Mouse (Mus musculus) testis, adult 2 months (tissue): ENCODE measurements at regions not wholly inside any gene's neighbourhood (a gene's known extent, or its start where the extent isn't known, plus 50 kb on each side); places are given as distances from the start of the nearest gene placed in this dataset.

ENCODE experiments used
- H3K27ac ChIP-seq: fragments of 200-500 bp; 2 replicates; pipeline ENCODE4 v1.5.1; 2012; ENCODE audit warnings: low read depth, low read length; ENCODE audit not compliant: control insufficient read depth, insufficient read depth
- H3K27me3 ChIP-seq: fragments of 200-500 bp; 2 replicates; pipeline ENCODE4 v1.6.1; 2012; ENCODE audit warnings: mild to moderate bottlenecking, low read length, moderate library complexity; ENCODE audit not compliant: control insufficient read depth, insufficient read depth
- H3K36me3 ChIP-seq: fragments of 200-500 bp; 2 replicates; pipeline ENCODE4 v1.6.1; 2012; ENCODE audit warnings: mild to moderate bottlenecking, low read length; ENCODE audit not compliant: control insufficient read depth, insufficient read depth
- H3K4me1 ChIP-seq: fragments of 200-500 bp; 2 replicates; pipeline ENCODE4 v1.6.1; 2012; ENCODE audit warnings: low read length; ENCODE audit not compliant: control insufficient read depth, insufficient read depth
- H3K4me3 ChIP-seq: fragments of 200-500 bp; 2 replicates; pipeline ENCODE4 v1.5.1; 2012; ENCODE audit warnings: low read depth, mild to moderate bottlenecking, low read length, moderate library complexity, mixed read lengths; ENCODE audit not compliant: control insufficient read depth
- CTCF ChIP-seq: fragments of 200-500 bp; IDR thresholded peaks from 2 replicates; pipeline ENCODE4 v1.5.1; 2012; ENCODE audit warnings: low read depth, mild to moderate bottlenecking, inconsistent platforms, low read length, moderate library complexity; ENCODE audit not compliant: control insufficient read depth, insufficient read depth, insufficient replicate concordance
- POLR2A ChIP-seq: fragments of 200-500 bp; IDR thresholded peaks from 2 replicates; pipeline ENCODE4 v1.6.1; 2012; ENCODE audit warnings: low read depth, mild to moderate bottlenecking, inconsistent platforms, low read length, moderate library complexity; ENCODE audit not compliant: control insufficient read depth

DNA sequence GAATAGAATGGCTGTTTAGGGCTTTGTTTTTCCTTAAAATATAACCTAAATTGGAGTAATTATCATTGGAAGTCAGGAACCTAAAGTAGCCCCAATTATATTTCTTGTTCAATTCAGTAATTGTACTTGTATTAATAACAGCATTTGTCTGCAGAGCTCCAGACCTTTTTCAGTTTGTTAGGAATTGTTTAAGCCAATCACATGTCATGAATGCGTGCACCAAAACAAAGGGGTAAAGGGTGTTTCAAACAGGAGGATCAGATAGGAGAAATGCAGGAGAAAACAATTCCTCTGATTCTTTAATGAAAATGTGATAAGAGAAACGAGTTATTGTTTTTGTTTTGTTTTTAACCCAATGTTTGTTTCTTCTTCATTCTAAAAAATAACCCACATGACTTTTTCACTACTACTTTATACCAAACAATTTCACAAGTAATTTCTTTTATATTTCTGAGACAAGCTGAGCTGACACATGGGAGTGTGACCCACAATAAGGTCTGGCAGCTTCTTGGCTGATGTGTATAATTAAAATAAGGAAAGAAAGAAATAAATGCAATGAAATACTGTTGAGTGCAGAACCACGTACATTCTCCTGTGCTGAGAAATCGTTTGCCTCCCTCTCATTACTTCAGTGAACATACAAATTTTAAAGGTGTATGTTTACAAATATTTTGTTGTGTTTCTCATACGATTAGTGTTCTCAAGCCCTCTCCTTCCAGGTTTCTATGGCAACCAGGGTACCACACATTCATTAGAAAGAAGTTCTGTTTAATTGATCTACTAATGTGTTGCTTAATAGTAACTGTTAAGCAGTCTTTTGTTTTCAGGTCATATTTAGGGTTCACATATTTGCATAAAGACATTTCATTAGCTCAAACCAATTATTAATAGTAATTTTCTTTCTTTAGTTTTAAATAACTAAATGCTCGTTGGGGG is 397.7 kb downstream of the Isl1 start:
- Histone ChIP-seq H3K4me3 (no peak overlapping the region), H3K27me3 (no peaks in the 10 kb centered on the region), H3K4me1 (no peaks in the 10 kb centered on the region), H3K27ac (no peak overlapping the region), H3K36me3 (no peaks in the 10 kb centered on the region)
- TF ChIP-seq POLR2A, result no peak
- no peak for TF ChIP-seq CTCF

DNA sequence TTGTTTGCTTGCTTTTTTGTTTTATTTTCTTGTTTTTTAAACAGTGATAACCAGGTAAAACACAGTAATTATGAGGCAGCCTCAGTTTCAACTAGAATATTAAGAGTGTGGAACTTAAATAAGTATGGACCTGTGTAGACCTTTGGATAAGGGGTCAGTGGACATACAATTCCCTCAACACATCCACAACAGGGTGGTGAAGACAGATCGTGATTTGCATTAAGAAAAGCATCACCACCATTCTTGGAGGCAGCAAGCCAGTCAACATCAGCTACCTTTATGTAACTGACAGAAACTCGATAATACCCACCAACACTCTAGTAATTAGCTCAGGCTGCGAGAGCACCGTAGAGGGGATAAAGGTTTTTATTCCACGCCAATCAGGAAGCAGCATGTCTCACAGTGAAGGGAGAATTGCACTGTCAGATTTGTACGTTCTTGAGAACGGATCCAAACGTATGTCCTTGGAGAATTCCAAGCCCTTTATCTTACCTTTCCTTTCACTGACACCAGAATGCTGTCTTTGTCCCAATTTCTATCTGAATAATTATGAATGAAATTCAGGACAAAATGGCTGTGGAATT is 398.5 kb downstream of the Isl1 start:
- TF ChIP-seq POLR2A, result no peak
- no peak for TF ChIP-seq CTCF
- no peak overlapping the region for H3K4me3 ChIP-seq
- no peaks in the 10 kb centered on the region for H3K36me3 ChIP-seq
- no peak overlapping the region for H3K27ac ChIP-seq
- no peaks in the 10 kb centered on the region for H3K4me1 ChIP-seq
- no peaks in the 10 kb centered on the region for H3K27me3 ChIP-seq

DNA sequence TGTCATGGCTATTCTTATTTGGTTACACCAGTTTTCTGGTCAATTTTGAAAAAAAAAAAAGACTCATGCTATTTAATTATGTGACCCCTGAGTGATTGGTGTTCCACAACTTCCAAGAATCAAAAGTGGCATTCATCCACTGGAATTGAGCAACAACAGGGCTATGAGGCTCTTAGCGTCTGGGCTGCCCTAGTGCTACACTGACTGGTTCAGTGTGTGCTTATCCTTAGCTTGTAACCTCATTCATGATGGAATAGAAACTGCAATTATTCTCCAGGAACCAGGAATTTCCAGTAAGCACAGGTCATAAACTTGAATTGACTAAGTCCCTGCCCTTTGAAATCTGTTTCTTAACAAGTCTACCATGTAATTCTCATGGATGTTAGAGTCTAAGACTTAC is 428.9 kb downstream of the Isl1 start:
- Histone ChIP-seq H3K36me3 (no peaks in the 10 kb centered on the region), H3K27me3 (no peaks in the 10 kb centered on the region), H3K4me1 (no peaks in the 10 kb centered on the region), H3K4me3 (no peak overlapping the region), H3K27ac (no peak overlapping the region)
- TF ChIP-seq CTCF, result no peak
- no peak for TF ChIP-seq POLR2A

DNA sequence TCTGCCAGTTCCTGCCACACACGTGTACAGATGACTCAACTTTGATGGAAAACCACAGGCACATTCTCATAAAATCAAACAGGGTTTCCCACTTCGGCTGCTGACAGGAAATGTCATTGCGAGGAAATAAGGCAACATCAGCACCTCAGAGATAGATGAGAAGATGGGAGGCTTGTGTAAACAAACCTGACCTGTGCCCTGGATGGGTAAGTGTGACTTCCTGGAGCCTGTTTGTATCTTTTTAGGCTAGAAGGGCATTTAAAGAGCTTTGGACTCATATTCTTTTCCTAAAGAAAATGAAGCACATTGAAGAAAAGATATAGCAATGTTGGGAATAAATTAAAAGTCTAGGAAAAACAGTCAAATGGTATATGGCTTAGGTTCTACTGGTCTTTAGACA is 449.0 kb downstream of the Isl1 start:
- TF ChIP-seq POLR2A (no peak), CTCF (no peak)
- H3K4me3 ChIP-seq, result no peak overlapping the region
- H3K27ac ChIP-seq, result no peak overlapping the region
- H3K27me3 ChIP-seq, result no peaks in the 10 kb centered on the region
- H3K4me1 ChIP-seq, result no peaks in the 10 kb centered on the region
- no peaks in the 10 kb centered on the region for H3K36me3 ChIP-seq

DNA sequence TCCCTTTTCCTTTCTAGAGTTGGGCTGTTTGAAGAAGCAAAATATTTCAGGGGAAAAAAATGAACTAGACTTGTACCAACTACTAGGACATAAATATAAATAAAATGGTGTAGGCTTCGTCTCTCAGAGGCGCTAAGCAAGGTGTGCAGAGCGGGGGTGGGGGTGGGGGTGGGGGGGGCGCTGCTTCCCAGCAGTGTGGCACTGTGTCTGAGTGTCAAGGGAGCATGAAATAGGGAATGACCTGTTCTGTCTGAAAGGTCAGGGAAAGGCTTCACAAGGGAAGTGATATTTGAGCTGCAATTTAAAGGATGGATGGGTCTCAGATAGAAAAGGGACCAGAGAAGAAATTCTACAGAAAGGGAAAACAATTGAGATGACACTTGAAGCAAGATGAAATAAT is 452.9 kb downstream of the Isl1 start:
- H3K4me3 ChIP-seq, result no peak overlapping the region
- H3K4me1 ChIP-seq, result no peaks in the 10 kb centered on the region
- TF ChIP-seq CTCF, result no peak
- no peak for TF ChIP-seq POLR2A
- H3K27ac ChIP-seq, result no peak overlapping the region
- H3K27me3 ChIP-seq, result no peaks in the 10 kb centered on the region
- H3K36me3 ChIP-seq, result no peaks in the 10 kb centered on the region

DNA sequence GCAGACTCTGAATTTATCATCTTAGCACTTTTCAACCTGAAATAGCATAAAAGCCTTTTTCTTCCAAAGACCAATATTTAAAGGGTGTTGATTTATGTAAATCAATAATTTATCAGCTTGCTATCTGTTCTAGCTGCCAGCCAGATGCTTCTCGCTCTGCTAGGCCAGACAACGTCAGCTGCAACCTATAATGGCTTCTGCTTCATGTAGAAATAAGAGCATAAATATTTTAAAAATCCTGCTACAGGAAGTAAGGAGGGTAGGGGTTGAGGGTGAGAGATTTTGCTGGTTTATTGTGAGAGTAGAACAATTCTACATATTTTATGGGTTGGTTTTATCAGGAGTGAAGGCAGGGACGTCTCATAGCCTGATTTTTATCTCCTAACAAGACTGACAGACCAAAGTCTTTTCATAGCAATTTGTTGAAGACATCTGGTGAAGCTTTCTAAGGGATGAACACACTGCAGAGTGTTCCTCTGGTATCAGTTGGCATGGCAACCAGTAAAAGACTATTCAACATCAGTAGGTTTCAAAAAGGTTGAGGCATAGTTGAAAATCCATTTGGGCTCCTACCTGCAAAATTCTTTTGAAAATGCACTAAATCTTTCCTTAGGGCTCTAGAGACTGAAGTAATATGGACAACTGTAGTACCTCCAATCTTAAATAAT is 456.7 kb downstream of the Isl1 start:
- no peaks in the 10 kb centered on the region for H3K27me3 ChIP-seq
- no peak for TF ChIP-seq CTCF
- TF ChIP-seq POLR2A, result no peak
- H3K36me3 ChIP-seq, result no peaks in the 10 kb centered on the region
- H3K27ac ChIP-seq, result no peak overlapping the region
- no peaks in the 10 kb centered on the region for H3K4me1 ChIP-seq
- H3K4me3 ChIP-seq, result no peak overlapping the region

DNA sequence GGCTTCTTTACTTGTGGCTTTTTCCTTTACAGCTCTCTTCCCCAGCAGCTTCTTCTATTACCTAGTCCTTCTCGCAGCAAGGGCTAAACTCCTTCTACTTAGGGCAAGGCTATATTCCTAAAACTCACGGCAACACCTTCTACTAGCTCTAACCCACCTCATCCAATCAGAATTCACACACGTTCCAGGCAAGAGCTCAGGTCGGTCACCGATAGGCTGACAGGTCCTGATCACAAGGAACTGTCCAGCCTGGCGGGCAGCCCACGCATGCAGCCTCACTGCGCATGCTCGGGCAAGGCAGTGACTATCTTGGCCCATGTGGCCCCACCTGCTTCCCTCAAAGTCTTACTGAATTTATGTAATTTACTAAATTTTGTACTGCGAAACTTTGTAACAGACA is 466.4 kb downstream of the Isl1 start:
- H3K4me1 ChIP-seq, result no peaks in the 10 kb centered on the region
- TF ChIP-seq CTCF (no peak), POLR2A (no peak)
- H3K27ac ChIP-seq, result no peak overlapping the region
- H3K27me3 ChIP-seq, result no peaks in the 10 kb centered on the region
- no peaks in the 10 kb centered on the region for H3K36me3 ChIP-seq
- peak overlapping the region; percentile 49; the same call in 1 of the 2 replicates for H3K4me3 ChIP-seq
